Comparison of ENCODE assay signal across 7 mouse cellular contexts in the genomic region with DNA sequence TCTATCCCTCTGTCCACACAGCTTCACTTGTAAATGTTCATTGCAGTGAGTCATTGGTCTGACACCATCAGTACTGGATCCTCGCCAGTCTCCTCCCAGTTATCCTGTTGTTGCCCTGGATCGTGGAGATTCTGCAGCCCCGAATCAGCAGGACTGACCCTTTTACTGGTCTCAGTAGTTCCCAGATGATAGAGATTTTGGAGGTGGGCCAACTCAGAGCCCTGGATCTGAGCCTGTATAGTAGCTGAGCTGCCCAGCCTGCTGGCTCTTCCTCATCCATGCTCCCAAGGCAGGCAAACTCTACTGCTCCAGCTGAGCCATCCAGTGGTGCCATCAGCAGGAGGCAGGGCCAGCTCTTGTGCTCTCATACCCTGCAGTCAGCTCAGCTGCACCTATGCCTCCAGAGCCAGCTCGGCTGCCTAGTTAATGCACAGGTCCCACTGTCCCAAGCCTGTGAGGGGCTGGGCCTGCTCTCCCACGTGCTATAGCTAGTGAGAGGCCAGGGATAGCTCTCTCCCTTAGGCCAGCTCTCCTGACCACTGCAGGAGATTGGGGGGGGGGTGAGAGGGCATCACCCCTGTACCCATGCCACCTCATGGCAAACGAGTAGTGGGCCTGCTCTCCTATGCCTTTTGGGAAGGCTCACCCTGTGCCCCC.
DNase-seq lines count a peak whose midpoint lies in the region; ATAC-seq lines count a peak whose summit lies in the region.

No protein-coding gene starts in this region.

- H3K36me3 ChIP-seq in midbrain, embryonic 13.5 days: peaks cover 53% of the 10 kb centered on the region
- H3K36me3 ChIP-seq in midbrain, embryonic 15.5 days (replicated peaks): 0 out of 2 replicates have a peak, but pooled peaks cover 7% of the 10 kb centered on the region

- H3K9me3 ChIP-seq in midbrain, embryonic 13.5 days: no peaks in the 10 kb centered on the region
- H3K9me3 ChIP-seq in midbrain, embryonic 15.5 days: no peaks in the 10 kb centered on the region

- 83% methylated on average over 6 of the region's 6 CpGs for WGBS in midbrain, embryonic 13.5 days
- 72% methylated on average over 6 of the region's 6 CpGs for WGBS in midbrain, embryonic 15.5 days
- 60% methylated on average over 6 of the region's 6 CpGs for WGBS in large intestine, adult 2 months

- H3K27ac ChIP-seq in midbrain, embryonic 13.5 days: no peak overlapping the region
- no peak overlapping the region for H3K27ac ChIP-seq in midbrain, embryonic 15.5 days

- H3K4me2 ChIP-seq in midbrain, embryonic 13.5 days (replicated peaks): no peak overlapping the region
- H3K4me2 ChIP-seq in midbrain, embryonic 15.5 days: no peak overlapping the region

- H3K27me3 ChIP-seq in midbrain, embryonic 13.5 days: no peaks in the 10 kb centered on the region
- H3K27me3 ChIP-seq in midbrain, embryonic 15.5 days (replicated peaks): no peaks in the 10 kb centered on the region

- DNase-seq in brain, adult 2 months (ENCODE audit: low read depth, low spot score): peak; percentile 68
- peak; percentile 56 to 57 for DNase-seq in heart, adult 18-20 months
- DNase-seq in large intestine, adult 2 months (ENCODE audit: low read depth, low spot score): peak; percentile 43
- no peak for DNase-seq in right cerebral cortex, postnatal 25 days
- no peak for DNase-seq in embryo, embryonic 11 days

- no peak overlapping the region for H3K4me3 ChIP-seq in midbrain, embryonic 13.5 days (replicated peaks)
- H3K4me3 ChIP-seq in midbrain, embryonic 15.5 days: no peak overlapping the region

- no peaks in the 10 kb centered on the region for H3K4me1 ChIP-seq in midbrain, embryonic 13.5 days (replicated peaks)
- no peaks in the 10 kb centered on the region for H3K4me1 ChIP-seq in midbrain, embryonic 15.5 days

- H3K9ac ChIP-seq in midbrain, embryonic 13.5 days (replicated peaks): no peak overlapping the region
- H3K9ac ChIP-seq in midbrain, embryonic 15.5 days: no peak overlapping the region

- ATAC-seq in midbrain, embryonic 13.5 days: 0 out of 2 replicates have a peak, but pooled peaks have one; percentile 24
- no peak; the same call in 1 of the 2 replicates for ATAC-seq in midbrain, embryonic 15.5 days (replicated peaks)

Comparison
In these comparisons a context has a peak if more than half of its experiments do, and no peak if none do; other contexts are left out.
1. DNase-seq: peak in brain, adult 2 months (single experiment), heart, adult 18-20 months (2 of 2) and large intestine, adult 2 months (single experiment); none in right cerebral cortex, postnatal 25 days (single experiment) and embryo, embryonic 11 days (single experiment).